Mouse (Mus musculus): ENCODE data around the gene Rbm20. TPM values are rescaled to one million over a fixed set of nuclear protein-coding genes. Genes with fewer than 3 reads are reported as not detected.

Gene Rbm20
- polyA plus RNA-seq, 1 experiment from 2014 or later: 0.96 TPM

- no peak overlapping the region for H3K27ac ChIP-seq
- no peaks in the 10 kb centered on the region for H3K36me3 ChIP-seq
- H3K27me3 ChIP-seq (replicated peaks): no peaks in the 10 kb centered on the region
- no peak overlapping the region for H3K9ac ChIP-seq
- no peak overlapping the region for H3K4me2 ChIP-seq
- peaks cover 17% of the 10 kb centered on the region for H3K4me1 ChIP-seq
- H3K4me3 ChIP-seq (replicated peaks): no peak overlapping the region
- no peaks in the 10 kb centered on the region for H3K9me3 ChIP-seq
- no peak for ATAC-seq (ENCODE audit: insufficient read depth, low FRiP score, low read depth)
- WGBS: 55% methylated on average over 3 of the region's 3 CpGs
Measured at GRCm38 (mm10) chr19:53810584-53810983, 133.5 kb downstream of the Rbm20 start.

GRCm38 (mm10) chr19:53813576-53813975, 136.5 kb downstream of the Rbm20 start:
- H3K4me2 ChIP-seq: no peak overlapping the region
- 94% methylated on average over 5 of the region's 5 CpGs for WGBS
- ATAC-seq (ENCODE audit: insufficient read depth, low FRiP score, low read depth): no peak
- H3K36me3 ChIP-seq: no peaks in the 10 kb centered on the region
- H3K4me1 ChIP-seq: peaks cover 17% of the 10 kb centered on the region
- H3K9ac ChIP-seq: no peak overlapping the region
- no peak overlapping the region for H3K27ac ChIP-seq
- no peaks in the 10 kb centered on the region for H3K9me3 ChIP-seq
- no peak overlapping the region for H3K4me3 ChIP-seq (replicated peaks)
- H3K27me3 ChIP-seq (replicated peaks): no peaks in the 10 kb centered on the region

- no peaks in the 10 kb centered on the region for H3K9me3 ChIP-seq
- no peak overlapping the region for H3K27ac ChIP-seq
- H3K4me3 ChIP-seq (replicated peaks): no peak overlapping the region
- H3K4me2 ChIP-seq: no peak overlapping the region
- H3K36me3 ChIP-seq: no peaks in the 10 kb centered on the region
- ATAC-seq (ENCODE audit: insufficient read depth, low FRiP score, low read depth): no peak
- H3K4me1 ChIP-seq: no peaks in the 10 kb centered on the region
- H3K9ac ChIP-seq: no peak overlapping the region
- no peaks in the 10 kb centered on the region for H3K27me3 ChIP-seq (replicated peaks)
- WGBS: 83% methylated on average over 4 of the region's 4 CpGs
Measured at GRCm38 (mm10) chr19:53815714-53816113, 138.6 kb downstream of the Rbm20 start.

GRCm38 (mm10) chr19:53816242-53816641, 139.1 kb downstream of the Rbm20 start:
- Histone ChIP-seq H3K36me3 (no peaks in the 10 kb centered on the region), H3K27ac (no peak overlapping the region), H3K27me3 (replicated peaks) (no peaks in the 10 kb centered on the region), H3K4me3 (replicated peaks) (no peak overlapping the region), H3K4me2 (no peak overlapping the region), H3K4me1 (no peaks in the 10 kb centered on the region), H3K9me3 (no peaks in the 10 kb centered on the region), H3K9ac (no peak overlapping the region)
- WGBS: 77% methylated on average over 11 of the region's 11 CpGs
- no peak for ATAC-seq (ENCODE audit: insufficient read depth, low FRiP score, low read depth)

GRCm38 (mm10) chr19:53819299-53819698, 142.2 kb downstream of the Rbm20 start:
- Histone ChIP-seq H3K9me3 (no peaks in the 10 kb centered on the region), H3K27ac (no peak overlapping the region), H3K9ac (no peak overlapping the region), H3K4me3 (replicated peaks) (no peak overlapping the region), H3K4me1 (no peaks in the 10 kb centered on the region), H3K36me3 (no peaks in the 10 kb centered on the region), H3K4me2 (no peak overlapping the region), H3K27me3 (replicated peaks) (no peaks in the 10 kb centered on the region)
- WGBS: 53% methylated on average over 6 of the region's 6 CpGs
- peak; percentile 66; the same call in 1 of the 2 replicates for ATAC-seq (ENCODE audit: insufficient read depth, low FRiP score, low read depth)

- Histone ChIP-seq H3K27me3 (replicated peaks) (no peaks in the 10 kb centered on the region), H3K27ac (peak overlapping the region; percentile 45), H3K4me1 (no peaks in the 10 kb centered on the region), H3K4me3 (replicated peaks) (no peak overlapping the region), H3K4me2 (no peak overlapping the region), H3K9me3 (no peaks in the 10 kb centered on the region), H3K36me3 (no peaks in the 10 kb centered on the region), H3K9ac (no peak overlapping the region)
- WGBS: 63% methylated on average over 13 of the region's 13 CpGs
- ATAC-seq (ENCODE audit: insufficient read depth, low FRiP score, low read depth): no peak
Measured at GRCm38 (mm10) chr19:53821241-53822120, 144.4 kb downstream of the Rbm20 start.

GRCm38 (mm10) chr19:53823847-53824246, 146.7 kb downstream of the Rbm20 start:
- H3K36me3 ChIP-seq: no peaks in the 10 kb centered on the region
- H3K4me2 ChIP-seq: no peak overlapping the region
- no peak overlapping the region for H3K27ac ChIP-seq
- H3K4me3 ChIP-seq (replicated peaks): no peak overlapping the region
- H3K4me1 ChIP-seq: no peaks in the 10 kb centered on the region
- WGBS: 35% methylated on average over 6 of the region's 6 CpGs
- H3K9me3 ChIP-seq: no peaks in the 10 kb centered on the region
- ATAC-seq (ENCODE audit: insufficient read depth, low FRiP score, low read depth): no peak
- no peaks in the 10 kb centered on the region for H3K27me3 ChIP-seq (replicated peaks)
- no peak overlapping the region for H3K9ac ChIP-seq

- ATAC-seq (ENCODE audit: insufficient read depth, low FRiP score, low read depth): peak; percentile 70
- H3K36me3 ChIP-seq: no peaks in the 10 kb centered on the region
- H3K4me2 ChIP-seq: peak overlapping the region; percentile 34
- no peak overlapping the region for H3K9ac ChIP-seq
- no peaks in the 10 kb centered on the region for H3K27me3 ChIP-seq (replicated peaks)
- H3K9me3 ChIP-seq: no peaks in the 10 kb centered on the region
- no peaks in the 10 kb centered on the region for H3K4me1 ChIP-seq
- 58% methylated on average over 21 of the region's 21 CpGs for WGBS
- peak overlapping the region; percentile 33 for H3K4me3 ChIP-seq (replicated peaks)
- no peak overlapping the region for H3K27ac ChIP-seq
Measured at GRCm38 (mm10) chr19:53824872-53825680, 148.0 kb downstream of the Rbm20 start.

- WGBS: 40% methylated on average over 6 of the region's 6 CpGs
- peaks cover 11% of the 10 kb centered on the region for H3K4me1 ChIP-seq
- no peak overlapping the region for H3K9ac ChIP-seq
- no peak for ATAC-seq (ENCODE audit: insufficient read depth, low FRiP score, low read depth)
- no peak overlapping the region for H3K27ac ChIP-seq
- no peak overlapping the region for H3K4me2 ChIP-seq
- H3K4me3 ChIP-seq (replicated peaks): no peak overlapping the region
- H3K27me3 ChIP-seq (replicated peaks): no peaks in the 10 kb centered on the region
- H3K9me3 ChIP-seq: no peaks in the 10 kb centered on the region
- H3K36me3 ChIP-seq: no peaks in the 10 kb centered on the region
Measured at GRCm38 (mm10) chr19:53829990-53830389, 152.9 kb downstream of the Rbm20 start.

- Histone ChIP-seq H3K4me1 (peaks cover 11% of the 10 kb centered on the region), H3K4me2 (no peak overlapping the region), H3K36me3 (no peaks in the 10 kb centered on the region), H3K9me3 (no peaks in the 10 kb centered on the region), H3K9ac (no peak overlapping the region), H3K27me3 (replicated peaks) (no peaks in the 10 kb centered on the region), H3K4me3 (replicated peaks) (no peak overlapping the region), H3K27ac (peak overlapping the region; percentile 51)
- peak; percentile 90 for ATAC-seq (ENCODE audit: insufficient read depth, low FRiP score, low read depth)
- WGBS: 10% methylated on average over 8 of the region's 8 CpGs
Measured at GRCm38 (mm10) chr19:53830407-53831163, 153.5 kb downstream of the Rbm20 start.

GRCm38 (mm10) chr19:53831164-53831448, 154.0 kb downstream of the Rbm20 start:
- no peak overlapping the region for H3K9ac ChIP-seq
- WGBS: 23% methylated on average over 3 of the region's 3 CpGs
- peak overlapping the region; percentile 51 for H3K27ac ChIP-seq

GRCm38 (mm10) chr19:53832512-53832911, 155.4 kb downstream of the Rbm20 start:
- no peaks in the 10 kb centered on the region for H3K27me3 ChIP-seq (replicated peaks)
- H3K9ac ChIP-seq: no peak overlapping the region
- ATAC-seq (ENCODE audit: insufficient read depth, low FRiP score, low read depth): no peak
- peaks cover 11% of the 10 kb centered on the region for H3K4me1 ChIP-seq
- no peak overlapping the region for H3K4me3 ChIP-seq (replicated peaks)
- WGBS: 45% methylated on average over 7 of the region's 7 CpGs
- no peaks in the 10 kb centered on the region for H3K9me3 ChIP-seq
- H3K27ac ChIP-seq: no peak overlapping the region
- no peaks in the 10 kb centered on the region for H3K36me3 ChIP-seq
- no peak overlapping the region for H3K4me2 ChIP-seq

More at GRCm38 (mm10) chr19:53831164-53831448, 154.0 kb downstream of the Rbm20 start:
- no peaks in the 10 kb centered on the region for H3K36me3 ChIP-seq
- H3K9me3 ChIP-seq: no peaks in the 10 kb centered on the region
- H3K27me3 ChIP-seq (replicated peaks): no peaks in the 10 kb centered on the region
- H3K4me3 ChIP-seq (replicated peaks): no peak overlapping the region
- H3K4me2 ChIP-seq: no peak overlapping the region
- H3K4me1 ChIP-seq: peaks cover 11% of the 10 kb centered on the region
- no peak for ATAC-seq (ENCODE audit: insufficient read depth, low FRiP score, low read depth)
